Mouse (Mus musculus) CH12F3 (cell line): ENCODE data around the gene Lzts2.

Experiments
- in situ Hi-C: fragments of 300-500 bp; cut with MboI; formaldehyde crosslinking; loops from 2 replicates; pipeline ENCODE4 v1.14.3; 2020; ENCODE audit warnings: low sequenced_read_pairs

Lzts2 gene

DNA sequence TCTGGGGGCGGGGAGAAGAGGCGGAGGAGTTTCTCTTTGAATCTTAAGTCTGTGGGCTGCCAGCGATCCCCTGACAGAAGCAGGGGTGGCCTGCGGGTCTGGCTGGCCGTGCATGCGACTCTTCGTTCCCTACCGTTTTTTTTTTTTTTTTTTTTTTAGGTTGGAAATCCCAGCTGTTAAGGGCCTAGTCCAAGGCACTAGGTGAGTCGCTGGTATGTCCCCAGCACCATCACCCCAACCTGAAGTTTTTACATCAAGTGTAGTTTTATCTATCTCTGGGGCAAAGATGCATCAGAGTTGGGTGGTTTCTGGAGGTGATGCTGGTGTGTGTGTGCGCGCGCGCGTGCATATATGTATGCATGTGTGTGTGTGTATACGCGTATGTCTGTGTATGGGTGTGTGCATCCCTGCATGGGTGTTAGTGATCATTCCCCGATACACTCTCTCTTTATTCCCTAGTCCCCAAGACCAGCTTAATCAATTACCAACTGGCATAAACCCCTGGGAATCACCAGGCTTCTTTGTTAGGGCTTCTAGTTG is 61.9 kb downstream of the Lzts2 start:
- in situ Hi-C loops, result no loop called here
